Mouse (Mus musculus) adrenal gland, postnatal 14 days (tissue): ENCODE measurements around the gene Ccdc172. TPM values are rescaled to one million over a fixed set of nuclear protein-coding genes. Genes with fewer than 3 reads are reported as not detected.

Experiments
- DNase-seq: peaks from one replicate; pipeline ENCODE4 v3.0.0; 2021; ENCODE audit warnings: mixed read lengths
- total RNA-seq: library from RNA; stranded (reverse); gene quantifications from 2 replicates; pipeline ENCODE4 v1.2.3, GENCODE M21; 2021

Ccdc172 gene
- total RNA-seq, 1 experiment from 2014 or later, result not detected

DNA sequence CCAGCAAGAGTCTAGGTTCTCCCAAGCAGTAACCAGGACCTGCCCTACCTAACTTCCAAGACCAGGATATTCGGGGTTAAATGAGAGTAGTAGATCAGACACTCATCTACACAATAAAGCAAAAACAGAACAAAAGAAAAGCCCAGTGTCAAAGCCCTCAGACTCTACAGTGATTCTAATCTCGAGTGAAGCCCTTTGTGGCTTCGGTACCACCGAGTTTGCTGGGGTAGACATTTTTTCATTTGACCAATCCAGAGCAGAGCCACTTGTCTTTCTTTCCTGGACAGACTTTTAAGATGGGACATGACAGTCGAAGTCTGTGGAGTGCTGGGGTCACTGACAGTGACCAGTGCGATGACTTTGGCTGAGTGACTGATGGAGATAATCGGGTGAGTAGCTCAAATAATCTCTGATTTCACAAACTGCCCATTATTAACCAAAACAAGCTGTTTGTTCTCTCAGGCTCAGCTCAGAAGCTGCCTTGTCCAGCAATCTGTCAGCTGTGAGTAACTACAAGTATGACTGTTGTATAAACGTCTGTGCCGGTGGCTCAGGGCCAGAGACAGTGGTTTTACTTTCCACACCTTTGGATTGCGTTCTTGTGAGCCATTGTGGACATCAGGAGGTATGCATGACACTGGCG, 60.8 kb downstream of the Ccdc172 start:
- DNase-seq, result peak; percentile 18

DNA sequence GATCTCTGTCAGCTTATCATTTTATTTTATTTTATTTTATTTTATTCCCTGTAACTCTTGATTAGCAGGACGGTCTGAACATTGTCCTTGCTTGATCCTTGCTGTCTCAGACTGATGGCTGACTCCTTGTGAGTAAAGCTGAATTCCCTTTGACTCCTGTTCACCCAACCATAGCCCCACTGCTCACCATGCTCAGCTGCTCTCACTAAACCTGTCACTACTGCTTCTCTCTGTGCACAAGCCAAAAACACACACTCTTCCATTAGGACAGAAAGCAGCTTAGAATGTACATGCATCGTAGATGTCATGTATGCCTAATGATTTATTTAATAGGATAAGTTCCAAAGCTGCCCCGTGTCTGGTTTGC, 61.3 kb downstream of the Ccdc172 start:
- no peak for DNase-seq

DNA sequence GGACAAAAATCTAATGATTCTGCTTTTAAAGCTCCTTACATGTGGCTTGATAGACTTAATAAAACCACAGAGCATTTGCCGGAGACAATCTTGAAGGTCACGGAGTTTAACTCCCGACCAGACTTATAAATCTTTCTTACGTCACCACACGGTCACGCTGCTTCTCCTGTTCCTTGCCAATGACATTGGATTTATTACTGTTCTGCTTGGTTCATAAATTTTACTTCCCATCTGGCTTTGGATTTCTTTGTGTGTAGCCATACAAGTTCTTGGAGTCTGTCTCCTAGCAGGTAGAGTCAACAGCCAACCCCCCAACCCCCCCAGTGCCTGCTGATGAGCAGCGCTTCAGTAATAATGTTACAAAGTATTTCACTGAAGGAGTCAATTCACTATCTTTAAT, 70.2 kb downstream of the Ccdc172 start:
- no peak for DNase-seq

DNA sequence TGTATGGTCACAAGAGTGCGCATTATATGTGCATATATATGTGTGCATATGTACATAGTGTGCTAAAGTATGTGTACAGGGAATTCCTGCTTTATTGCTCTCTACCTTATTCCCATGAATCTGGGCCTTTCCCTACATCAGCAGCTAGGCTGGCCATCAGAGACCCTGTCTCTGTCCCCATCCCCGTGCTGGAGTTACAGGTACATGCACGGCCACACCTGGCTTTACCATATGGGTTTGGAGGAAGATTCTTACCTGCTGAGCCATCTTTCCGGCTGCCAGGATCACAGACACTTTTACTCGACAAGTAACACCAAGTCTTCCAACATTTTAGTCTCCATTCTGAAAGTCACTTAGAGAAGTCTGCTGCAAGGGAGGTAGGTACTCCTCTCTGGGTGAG, 71.2 kb downstream of the Ccdc172 start:
- DNase-seq, result no peak

DNA sequence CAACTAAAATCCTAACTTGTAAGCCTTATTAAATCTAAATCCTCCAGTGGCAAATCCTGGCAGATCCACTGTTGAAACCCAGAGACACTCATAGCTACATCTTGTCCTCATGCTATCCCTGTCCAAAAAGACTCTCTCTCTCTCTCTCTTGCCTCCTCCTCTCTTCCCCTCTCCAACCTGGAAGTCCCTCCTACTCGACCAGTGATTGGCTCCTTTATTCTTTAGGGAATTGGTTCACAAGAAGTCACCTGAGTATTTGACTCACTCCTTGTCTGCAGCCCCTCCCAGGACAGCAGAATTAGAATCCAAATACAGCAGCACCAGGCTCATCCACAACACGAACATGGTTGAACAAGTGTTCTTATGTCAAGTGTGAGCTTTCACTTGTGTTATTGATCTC, 74.3 kb downstream of the Ccdc172 start:
- no peak for DNase-seq

DNA sequence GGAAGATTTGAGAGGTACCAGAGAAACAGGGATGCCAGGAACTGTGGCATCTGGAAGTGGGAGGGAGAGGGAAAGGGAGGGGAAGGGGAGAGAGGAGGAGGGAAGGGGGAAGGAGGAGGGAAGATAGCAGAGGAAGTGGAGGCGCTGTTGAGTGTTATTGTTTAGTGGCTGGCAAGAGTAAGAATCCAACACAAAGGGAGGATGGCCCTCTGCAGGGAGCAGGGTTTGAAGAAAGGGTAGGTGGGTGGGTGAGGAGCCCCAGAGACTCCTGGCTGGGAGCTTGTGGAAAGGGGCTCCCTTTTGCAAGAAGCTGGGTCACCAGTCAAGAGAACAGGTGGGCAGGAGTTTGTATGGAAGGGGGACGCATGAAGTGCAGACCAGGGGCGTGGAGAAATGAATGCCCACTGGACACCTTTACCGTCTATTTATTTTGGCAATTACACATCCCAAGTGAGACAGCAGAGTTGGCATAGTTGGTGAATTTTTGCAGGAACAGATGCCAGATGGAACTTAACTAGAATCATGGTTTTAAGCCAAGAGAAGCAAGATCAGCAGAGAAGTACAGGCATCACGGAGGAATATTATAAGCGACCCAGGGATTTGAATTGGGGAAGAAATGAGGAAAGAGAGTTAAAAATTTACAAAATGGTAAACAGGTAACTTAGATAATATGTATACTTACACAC, 78.6 kb downstream of the Ccdc172 start:
- no peak for DNase-seq

DNA sequence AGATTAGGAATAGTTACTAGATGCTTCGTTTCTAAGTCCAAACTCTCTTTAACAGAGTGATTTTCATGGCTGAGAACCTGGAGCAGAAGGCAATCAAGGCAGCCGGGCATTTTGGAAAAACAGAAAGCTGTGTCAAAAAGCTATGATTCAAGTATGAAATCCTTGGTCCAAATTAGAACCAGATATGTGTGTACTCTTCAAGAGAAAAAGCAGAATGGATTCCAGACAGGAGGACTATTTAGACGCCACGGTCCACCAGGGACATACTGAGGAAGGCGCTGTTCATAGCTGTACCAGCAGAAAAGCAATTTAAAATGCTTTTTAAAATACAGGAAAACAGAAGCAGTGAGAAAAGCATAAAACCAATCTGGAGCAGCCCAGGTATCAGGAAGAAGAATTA, 88.6 kb downstream of the Ccdc172 start:
- DNase-seq, result no peak

Other genes starting within 250 kb of the Ccdc172 start
- 2.8 and 10.1 TPM in 2 replicates for gene Gfra1, start 56.1 kb upstream of the Ccdc172 start, total RNA-seq
- gene Pnlip, start 140.5 kb downstream of the Ccdc172 start, total RNA-seq, result not detected in 2 replicates
- 1.7 TPM in 1 of 2 replicates, not detected in the other for gene Pnliprp1, start 216.9 kb downstream of the Ccdc172 start, total RNA-seq
- gene Pnliprp2, start 247.7 kb downstream of the Ccdc172 start, total RNA-seq, result not detected in 2 replicates